Mouse (Mus musculus): ENCODE measurements around the gene Arhgap10. TPM values are rescaled to one million over a fixed set of nuclear protein-coding genes. Genes with fewer than 3 reads are reported as not detected.
"Not testable (repeated sequence)": the region's sequence is repeated elsewhere in the genome, so short reads cannot be mapped to it uniquely, and the experiment has no call there.

Gene Arhgap10
- polyA plus RNA-seq, 1 experiment from 2014 or later: 19.7 TPM

GRCm38 (mm10) chr8:77327326-77327725 lies 190.4 kb downstream of the Arhgap10 start:
- Histone ChIP-seq H3K27me3 (replicated peaks; ENCODE audit: control insufficient read depth, insufficient read depth, low read length) (no peaks in the 10 kb centered on the region), H3K4me2 (replicated peaks; ENCODE audit: low read depth) (no peak overlapping the region), H3K4me1 (replicated peaks; ENCODE audit: control insufficient read depth, insufficient read depth, low read length) (no peaks in the 10 kb centered on the region), H3K36me3 (ENCODE audit: control insufficient read depth, insufficient read depth) (peaks cover 6% of the 10 kb centered on the region; the same call in 1 of the 2 replicates), H3K9me3 (ENCODE audit: control insufficient read depth) (no peaks in the 10 kb centered on the region), H3K4me3 (ENCODE audit: low read depth, low read length) (no peak overlapping the region), H3K9ac (ENCODE audit: low read depth, low read length) (no peak overlapping the region), H3K27ac (ENCODE audit: low read depth, low read length) (no peak overlapping the region)
- WGBS: 91% methylated on average over 4 of the region's 4 CpGs
- no peak for ATAC-seq
- no peak for TF ChIP-seq CTCF (IDR thresholded peaks at IDR 0.05; ENCODE audit: low read depth)

- not testable (repeated sequence) for ATAC-seq; H3K9me3 ChIP-seq (ENCODE audit: control insufficient read depth); H3K4me1 ChIP-seq (replicated peaks; ENCODE audit: control insufficient read depth, insufficient read depth, low read length); H3K36me3 ChIP-seq (ENCODE audit: control insufficient read depth, insufficient read depth); H3K27ac ChIP-seq (ENCODE audit: low read depth, low read length); H3K27me3 ChIP-seq (replicated peaks; ENCODE audit: control insufficient read depth, insufficient read depth, low read length); H3K4me3 ChIP-seq (ENCODE audit: low read depth, low read length); H3K4me2 ChIP-seq (replicated peaks; ENCODE audit: low read depth); H3K9ac ChIP-seq (ENCODE audit: low read depth, low read length)
- 83% methylated on average over 6 of the region's 7 CpGs for WGBS
These were observed 195.0 kb downstream of the Arhgap10 start for GRCm38 (mm10) chr8:77322727-77323126.

GRCm38 (mm10) chr8:77321901-77322300 lies 195.9 kb downstream of the Arhgap10 start:
- ATAC-seq: no peak
- H3K27me3 ChIP-seq (replicated peaks; ENCODE audit: control insufficient read depth, insufficient read depth, low read length): no peaks in the 10 kb centered on the region
- no peak overlapping the region for H3K9ac ChIP-seq (ENCODE audit: low read depth, low read length)
- H3K27ac ChIP-seq (ENCODE audit: low read depth, low read length): no peak overlapping the region
- H3K4me2 ChIP-seq (replicated peaks; ENCODE audit: low read depth): no peak overlapping the region
- no peak for TF ChIP-seq CTCF (IDR thresholded peaks at IDR 0.05; ENCODE audit: low read depth)
- H3K9me3 ChIP-seq (ENCODE audit: control insufficient read depth): no peaks in the 10 kb centered on the region
- no peaks in the 10 kb centered on the region for H3K4me1 ChIP-seq (replicated peaks; ENCODE audit: control insufficient read depth, insufficient read depth, low read length)
- WGBS: 97% methylated on average over 4 of the region's 4 CpGs
- no peak overlapping the region for H3K4me3 ChIP-seq (ENCODE audit: low read depth, low read length)
- no peaks in the 10 kb centered on the region; the same call in 1 of the 2 replicates for H3K36me3 ChIP-seq (ENCODE audit: control insufficient read depth, insufficient read depth)

GRCm38 (mm10) chr8:77318590-77318989 lies 199.2 kb downstream of the Arhgap10 start:
- no peak overlapping the region for H3K4me3 ChIP-seq (ENCODE audit: low read depth, low read length)
- H3K27ac ChIP-seq (ENCODE audit: low read depth, low read length): no peak overlapping the region
- 82% methylated on average over 9 of the region's 9 CpGs for WGBS
- no peaks in the 10 kb centered on the region for H3K9me3 ChIP-seq (ENCODE audit: control insufficient read depth)
- no peaks in the 10 kb centered on the region; the same call in 1 of the 2 replicates for H3K36me3 ChIP-seq (ENCODE audit: control insufficient read depth, insufficient read depth)
- no peaks in the 10 kb centered on the region for H3K4me1 ChIP-seq (replicated peaks; ENCODE audit: control insufficient read depth, insufficient read depth, low read length)
- H3K27me3 ChIP-seq (replicated peaks; ENCODE audit: control insufficient read depth, insufficient read depth, low read length): no peaks in the 10 kb centered on the region
- no peak for ATAC-seq
- no peak for TF ChIP-seq CTCF (IDR thresholded peaks at IDR 0.05; ENCODE audit: low read depth)
- no peak overlapping the region for H3K9ac ChIP-seq (ENCODE audit: low read depth, low read length)
- no peak overlapping the region for H3K4me2 ChIP-seq (replicated peaks; ENCODE audit: low read depth)

GRCm38 (mm10) chr8:77317771-77318170 lies 200.0 kb downstream of the Arhgap10 start:
- H3K4me3 ChIP-seq (ENCODE audit: low read depth, low read length): no peak overlapping the region
- 84% methylated on average over 2 of the region's 2 CpGs for WGBS
- no peak overlapping the region for H3K9ac ChIP-seq (ENCODE audit: low read depth, low read length)
- H3K27ac ChIP-seq (ENCODE audit: low read depth, low read length): no peak overlapping the region
- no peaks in the 10 kb centered on the region for H3K4me1 ChIP-seq (replicated peaks; ENCODE audit: control insufficient read depth, insufficient read depth, low read length)
- H3K27me3 ChIP-seq (replicated peaks; ENCODE audit: control insufficient read depth, insufficient read depth, low read length): no peaks in the 10 kb centered on the region
- no peaks in the 10 kb centered on the region for H3K9me3 ChIP-seq (ENCODE audit: control insufficient read depth)
- TF ChIP-seq CTCF (IDR thresholded peaks at IDR 0.05; ENCODE audit: low read depth): no peak
- H3K4me2 ChIP-seq (replicated peaks; ENCODE audit: low read depth): no peak overlapping the region
- H3K36me3 ChIP-seq (ENCODE audit: control insufficient read depth, insufficient read depth): no peaks in the 10 kb centered on the region; the same call in 1 of the 2 replicates
- no peak for ATAC-seq

GRCm38 (mm10) chr8:77313003-77313402 lies 204.8 kb downstream of the Arhgap10 start:
- no peak overlapping the region for H3K4me2 ChIP-seq (replicated peaks; ENCODE audit: low read depth)
- WGBS: 63% methylated on average over 3 of the region's 3 CpGs
- ATAC-seq: no peak
- H3K9me3 ChIP-seq (ENCODE audit: control insufficient read depth): no peaks in the 10 kb centered on the region
- H3K9ac ChIP-seq (ENCODE audit: low read depth, low read length): no peak overlapping the region
- H3K4me3 ChIP-seq (ENCODE audit: low read depth, low read length): no peak overlapping the region
- TF ChIP-seq CTCF (IDR thresholded peaks at IDR 0.05; ENCODE audit: low read depth): no peak
- no peaks in the 10 kb centered on the region for H3K27me3 ChIP-seq (replicated peaks; ENCODE audit: control insufficient read depth, insufficient read depth, low read length)
- H3K27ac ChIP-seq (ENCODE audit: low read depth, low read length): no peak overlapping the region
- no peaks in the 10 kb centered on the region for H3K4me1 ChIP-seq (replicated peaks; ENCODE audit: control insufficient read depth, insufficient read depth, low read length)
- H3K36me3 ChIP-seq (ENCODE audit: control insufficient read depth, insufficient read depth): peaks cover 4% of the 10 kb centered on the region; the same call in 1 of the 2 replicates

GRCm38 (mm10) chr8:77311762-77312161 lies 206.0 kb downstream of the Arhgap10 start:
- no peak overlapping the region for H3K4me2 ChIP-seq (replicated peaks; ENCODE audit: low read depth)
- no peaks in the 10 kb centered on the region for H3K9me3 ChIP-seq (ENCODE audit: control insufficient read depth)
- no peaks in the 10 kb centered on the region for H3K27me3 ChIP-seq (replicated peaks; ENCODE audit: control insufficient read depth, insufficient read depth, low read length)
- 82% methylated on average over 6 of the region's 6 CpGs for WGBS
- H3K27ac ChIP-seq (ENCODE audit: low read depth, low read length): no peak overlapping the region
- no peak for ATAC-seq
- H3K4me1 ChIP-seq (replicated peaks; ENCODE audit: control insufficient read depth, insufficient read depth, low read length): no peaks in the 10 kb centered on the region
- H3K4me3 ChIP-seq (ENCODE audit: low read depth, low read length): no peak overlapping the region
- H3K36me3 ChIP-seq (ENCODE audit: control insufficient read depth, insufficient read depth): peaks cover 4% of the 10 kb centered on the region; the same call in 1 of the 2 replicates
- H3K9ac ChIP-seq (ENCODE audit: low read depth, low read length): no peak overlapping the region
- peak; percentile 51 for TF ChIP-seq CTCF (IDR thresholded peaks at IDR 0.05; ENCODE audit: low read depth)
